Mouse (Mus musculus) ES-CJ7 (cell line): ENCODE data around the gene Uba2.
A peak's percentile ranks its signal among the peaks of the same experiment; 100 is the strongest.
"Not testable (repeated sequence)": the region's sequence is repeated elsewhere in the genome, so short reads cannot be mapped to it uniquely, and the experiment has no call there.

ENCODE experiments used
- DNase-seq: peaks from one replicate; pipeline ENCODE4 v3.0.0; 2011; ENCODE audit warnings: low read depth, low spot score

Gene Uba2

DNA sequence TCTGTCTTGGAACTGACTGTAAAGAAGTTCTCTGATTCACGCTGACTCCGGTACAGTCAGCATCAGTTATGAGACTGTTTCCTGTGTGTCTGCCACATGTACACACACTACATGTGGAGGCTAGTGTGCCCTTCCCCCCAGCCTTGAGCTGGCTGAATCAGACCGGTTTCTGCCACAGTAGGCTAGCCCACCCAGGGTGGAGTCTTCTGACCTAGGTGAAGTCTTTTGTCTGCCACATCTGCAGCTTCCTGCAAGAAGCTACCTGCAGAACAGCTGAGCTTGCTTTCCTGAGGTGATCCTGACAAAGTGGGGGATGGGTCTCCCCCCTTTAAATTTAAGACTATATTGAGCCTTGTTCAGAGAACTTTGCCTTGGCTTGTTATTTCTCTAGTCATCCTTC, at the start of gene Uba2:
Uba2 (minus strand) TSS at position 146 of the 400 bp plus-strand sequence.
- peak; percentile 98 for DNase-seq

DNA sequence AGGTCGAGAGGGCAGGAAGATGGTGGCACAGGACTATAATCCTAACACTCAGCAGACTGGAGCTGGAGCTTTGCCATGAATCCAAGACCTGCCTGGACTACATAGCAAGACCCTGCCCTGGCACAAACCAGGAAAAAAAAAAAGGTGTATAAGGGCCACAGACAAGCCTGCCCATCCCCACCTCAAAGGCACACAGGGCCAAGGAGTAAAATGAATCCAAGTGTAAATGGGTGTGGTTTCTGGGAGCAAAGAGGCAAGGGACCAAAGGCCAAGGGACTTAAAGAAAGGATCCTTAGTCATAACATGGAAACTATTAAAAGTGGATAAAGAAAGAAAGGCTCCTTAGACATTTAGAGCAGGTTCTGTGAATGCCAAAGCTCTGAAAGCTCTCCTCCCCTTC, 49.1 kb upstream of the Uba2 start:
- DNase-seq = no peak

DNA sequence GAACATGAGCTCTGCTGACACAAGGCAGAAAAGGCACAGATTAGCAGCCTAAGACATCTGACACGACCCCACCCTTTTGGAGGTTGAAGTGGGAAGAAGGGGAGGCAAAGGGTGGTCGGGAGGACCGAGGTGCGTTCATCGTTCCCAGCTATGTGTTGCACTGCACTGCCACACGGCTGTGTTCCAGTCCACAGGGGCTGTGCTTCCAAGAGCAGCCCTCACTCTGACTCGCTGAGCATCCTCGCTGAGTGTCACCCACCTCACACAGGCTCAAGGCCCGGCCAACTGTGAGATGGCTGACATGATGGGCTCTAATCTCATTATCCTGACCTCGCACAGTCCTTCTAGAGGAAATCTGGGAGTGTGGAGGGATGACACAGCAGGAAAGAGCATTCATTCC, 47.1 kb upstream of the Uba2 start:
- no peak for DNase-seq

DNA sequence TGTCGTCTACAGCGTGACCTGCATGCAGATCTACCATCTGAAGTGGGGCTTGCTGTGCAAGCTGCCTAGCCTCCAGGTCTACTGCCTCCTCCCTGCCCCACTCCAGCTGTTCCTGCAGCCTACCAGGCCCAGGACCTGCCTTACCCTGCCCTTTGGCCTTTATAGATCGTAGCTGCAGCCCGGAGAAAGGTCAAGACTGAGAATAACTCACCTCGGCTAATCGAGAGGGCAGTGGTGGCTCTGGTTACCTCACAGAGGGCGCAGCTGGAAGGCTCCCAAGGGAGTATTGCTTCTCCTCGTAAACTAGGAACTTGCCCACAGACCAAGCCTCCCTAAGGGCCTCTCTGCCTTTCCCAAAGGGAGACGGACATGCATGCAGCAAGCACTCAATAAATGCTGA, 46.1 kb upstream of the Uba2 start:
- DNase-seq = no peak

DNA sequence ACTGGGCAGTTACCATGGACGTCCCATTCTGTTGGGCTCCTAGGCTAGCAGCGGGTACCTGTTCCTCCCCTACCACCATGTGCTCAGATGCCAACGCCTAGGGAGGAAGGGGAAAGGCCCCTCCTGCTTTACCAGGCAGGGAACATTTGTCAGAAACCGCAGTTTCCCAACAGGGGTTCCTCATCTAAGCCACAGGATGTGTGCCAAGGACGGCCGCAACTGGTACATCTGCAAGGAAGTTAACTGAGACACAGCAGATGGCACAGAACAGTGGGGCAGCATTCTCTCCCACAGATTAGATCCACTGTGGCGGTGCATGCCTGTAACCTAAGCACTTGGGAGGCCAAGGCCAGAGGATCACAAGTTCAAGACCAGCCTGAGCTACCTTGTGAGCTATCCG, 45.2 kb upstream of the Uba2 start:
- DNase-seq = no peak

DNA sequence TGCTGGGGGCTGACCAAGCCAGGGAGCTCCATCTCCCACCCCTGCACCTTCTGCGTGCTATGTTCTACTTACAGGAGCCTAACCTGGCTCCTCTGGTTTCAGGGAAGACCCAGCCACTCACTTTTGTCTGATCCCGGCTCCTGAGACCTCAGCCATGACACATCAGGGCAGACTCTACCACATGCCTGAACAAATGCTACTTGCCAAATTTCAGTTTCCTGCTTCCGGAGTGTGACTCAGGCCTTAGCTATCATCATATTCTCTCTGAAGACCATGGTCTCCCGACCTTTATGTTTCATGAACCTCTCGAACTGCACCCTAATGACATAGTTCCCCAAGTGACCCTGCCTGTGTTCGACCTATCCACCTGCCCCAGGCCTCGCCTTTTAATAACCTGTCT, 43.9 kb upstream of the Uba2 start:
- DNase-seq = no peak

DNA sequence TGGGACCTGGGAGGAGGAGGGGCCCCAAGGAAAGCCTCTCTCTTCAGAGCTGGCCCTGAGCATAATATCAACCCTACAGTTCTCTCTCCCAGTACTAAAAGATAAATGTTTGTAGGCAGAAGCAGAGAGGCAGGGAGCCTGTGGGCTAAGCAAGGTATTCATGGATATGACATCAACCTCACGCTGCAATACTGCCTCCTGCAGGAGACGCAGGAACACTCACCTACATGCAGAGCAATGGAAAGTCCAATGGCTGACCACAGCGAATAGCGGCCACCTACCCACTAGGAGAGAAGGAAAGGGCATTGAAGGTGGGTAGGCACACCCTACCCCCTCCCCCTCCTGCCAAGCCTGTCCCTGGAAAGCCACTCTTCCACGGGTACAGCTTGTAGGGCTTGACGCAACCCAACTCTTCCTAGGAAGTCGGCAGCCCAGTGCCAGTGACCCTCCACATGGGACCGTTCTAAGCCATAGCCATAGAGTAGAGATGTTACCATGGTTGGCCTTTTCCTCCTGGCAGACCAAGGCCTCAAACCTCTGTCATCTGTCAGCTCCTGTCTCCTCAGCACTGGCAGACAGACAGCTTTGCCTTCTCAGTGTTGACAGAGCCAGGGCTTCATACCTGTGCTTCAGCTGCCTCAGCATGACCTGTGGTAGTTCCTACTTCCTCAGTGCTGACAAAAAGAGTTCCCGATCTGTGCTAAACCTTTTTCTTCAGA, 38.8 kb upstream of the Uba2 start:
- DNase-seq = peak; percentile 57

DNA sequence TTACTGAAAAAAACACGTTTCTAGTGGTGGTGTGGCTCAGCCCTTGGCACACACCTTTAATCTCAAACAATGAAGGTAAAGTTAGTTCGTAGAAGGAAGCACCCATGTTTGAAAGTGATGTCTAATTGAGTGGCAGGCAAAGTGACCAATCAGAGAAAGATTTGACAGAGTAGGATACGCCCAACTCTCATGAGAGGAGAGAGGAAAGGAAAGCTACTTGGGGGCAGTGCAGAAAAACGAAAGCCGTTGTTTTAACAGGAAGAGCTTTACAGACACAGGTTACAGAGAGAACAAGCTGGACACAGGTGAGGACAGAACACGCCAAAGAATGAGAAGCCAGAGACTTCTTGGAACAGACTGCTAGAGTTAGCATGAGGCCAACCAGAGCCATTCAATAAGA, 36.9 kb upstream of the Uba2 start:
- DNase-seq = no peak

DNA sequence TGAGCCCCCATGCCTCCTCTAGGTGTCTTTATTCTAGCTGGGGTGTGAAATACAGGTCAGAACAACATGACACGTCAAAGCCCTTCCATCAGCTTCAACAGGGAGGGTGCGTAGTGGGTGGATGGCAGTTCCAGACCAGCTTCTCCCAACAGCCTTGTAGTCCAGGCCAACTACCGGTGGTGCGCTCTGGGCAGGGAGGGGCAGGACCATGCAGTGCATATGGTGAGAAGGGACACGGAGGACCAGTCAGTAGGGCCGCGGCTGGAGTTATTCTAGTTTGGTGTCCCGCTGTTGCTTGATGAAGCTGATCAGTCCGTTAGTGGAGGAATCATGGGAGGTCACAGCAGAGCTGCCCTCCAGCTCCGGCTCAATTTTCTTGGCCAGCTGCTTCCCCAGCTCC, 32.7 kb upstream of the Uba2 start:
- not testable (repeated sequence) for DNase-seq

DNA sequence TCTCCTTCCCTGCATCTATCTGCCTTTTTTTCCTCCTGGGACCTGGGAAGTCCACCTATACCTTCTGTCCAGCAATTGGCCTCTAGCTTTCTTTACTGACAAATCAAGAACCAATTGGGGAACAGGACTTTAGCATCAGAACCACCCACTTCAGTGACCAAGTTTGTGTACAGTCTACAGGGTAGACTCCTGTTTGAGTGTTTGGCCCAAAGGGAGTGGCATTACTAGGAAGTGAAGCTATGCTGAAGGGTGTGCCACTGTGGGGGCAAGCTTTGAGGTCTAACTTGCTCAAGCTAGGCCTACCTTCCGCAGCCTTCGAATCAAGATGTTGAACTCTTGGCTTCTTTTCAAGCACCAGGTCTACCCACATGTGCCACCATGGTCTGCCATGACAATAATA, 31.4 kb upstream of the Uba2 start:
- DNase-seq = no peak

DNA sequence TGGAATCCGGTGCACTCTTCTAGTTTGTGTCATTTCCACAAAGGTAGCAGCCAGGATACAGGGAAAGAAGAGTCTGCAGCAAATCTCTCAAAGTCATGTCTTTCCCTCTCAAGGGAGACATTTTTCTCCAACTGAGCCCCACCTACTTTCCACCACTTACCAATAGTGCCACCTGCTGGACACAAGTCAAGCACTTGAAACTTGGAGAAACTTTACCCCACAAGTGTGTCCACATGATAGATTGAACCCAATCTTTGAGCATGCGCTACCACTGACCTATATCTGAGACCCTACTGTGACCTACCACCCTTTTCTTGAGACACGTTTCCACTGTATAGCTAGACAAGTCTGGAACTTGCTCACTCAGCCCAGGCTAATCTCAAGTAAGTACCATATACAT, 28.9 kb upstream of the Uba2 start:
- peak; percentile 89 for DNase-seq

DNA sequence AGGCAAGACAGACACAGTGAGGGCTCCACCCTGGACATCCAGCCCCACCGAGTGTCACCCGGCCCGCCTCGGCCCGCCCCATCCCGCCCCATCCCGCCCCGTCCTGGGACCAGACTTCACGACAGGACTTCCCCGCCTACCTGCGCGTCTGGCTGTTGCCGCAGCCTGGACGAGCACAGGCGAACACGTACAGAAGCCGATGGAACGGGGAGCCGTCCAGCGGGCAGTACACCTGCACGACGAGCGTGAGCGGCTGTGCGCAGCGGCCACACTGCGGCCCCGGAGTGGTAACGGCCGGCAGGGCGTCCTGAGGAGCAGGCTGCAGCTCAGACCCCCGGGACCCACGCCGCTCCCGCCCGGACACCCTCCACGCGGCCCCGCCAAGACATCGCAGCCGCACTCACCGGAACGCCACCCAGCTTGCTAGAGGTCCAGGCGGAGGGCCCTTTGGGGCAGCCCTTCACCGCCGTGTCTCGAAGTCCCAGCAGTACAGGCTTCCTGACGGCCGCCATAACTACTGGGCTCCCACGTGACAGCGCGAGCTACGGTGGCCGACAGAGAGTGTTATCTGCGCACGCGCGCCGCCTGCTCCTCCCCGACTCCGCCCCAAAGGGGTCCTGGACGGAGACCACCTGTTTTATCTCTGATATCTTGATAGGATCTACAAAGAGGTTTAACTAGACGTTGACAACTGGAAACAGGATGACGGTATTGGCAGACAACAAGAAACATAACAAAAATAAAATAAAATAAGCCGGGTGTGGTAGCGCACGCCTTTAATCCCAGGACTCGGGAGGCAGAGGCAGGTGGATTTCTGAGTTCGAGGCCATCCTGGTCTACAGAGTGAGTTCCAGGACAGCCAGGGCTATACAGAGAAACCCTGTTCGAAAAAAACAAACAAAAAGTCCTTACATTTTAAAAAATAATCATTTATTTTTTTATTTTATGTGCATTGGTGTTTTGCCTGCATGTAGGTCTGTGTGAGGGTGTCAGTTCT, 27.0 kb upstream of the Uba2 start, which contains the start of gene Pdcd2l:
Pdcd2l (minus strand) TSS at position 530 of the 997 bp plus-strand sequence.
- DNase-seq = peak; percentile 94

DNA sequence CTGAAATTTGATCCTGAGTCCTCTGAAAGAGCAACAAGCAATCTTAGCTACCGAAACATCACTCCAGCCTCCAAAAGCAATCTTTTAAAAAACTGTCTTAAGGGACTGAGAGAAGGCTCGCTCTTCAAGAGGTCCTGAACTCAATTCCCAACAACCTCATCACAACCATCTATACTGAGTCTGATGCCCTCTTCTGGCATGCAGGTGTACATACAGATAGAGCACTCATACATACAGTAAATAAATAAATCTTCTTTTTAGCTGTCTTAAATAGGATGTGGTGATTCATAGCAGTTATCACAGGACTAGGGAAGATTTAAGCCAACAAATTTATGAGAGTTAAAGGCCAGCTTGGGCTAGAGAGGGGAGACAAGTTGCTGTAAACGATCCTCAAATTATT, 26.2 kb upstream of the Uba2 start:
- peak; percentile 70 for DNase-seq

DNA sequence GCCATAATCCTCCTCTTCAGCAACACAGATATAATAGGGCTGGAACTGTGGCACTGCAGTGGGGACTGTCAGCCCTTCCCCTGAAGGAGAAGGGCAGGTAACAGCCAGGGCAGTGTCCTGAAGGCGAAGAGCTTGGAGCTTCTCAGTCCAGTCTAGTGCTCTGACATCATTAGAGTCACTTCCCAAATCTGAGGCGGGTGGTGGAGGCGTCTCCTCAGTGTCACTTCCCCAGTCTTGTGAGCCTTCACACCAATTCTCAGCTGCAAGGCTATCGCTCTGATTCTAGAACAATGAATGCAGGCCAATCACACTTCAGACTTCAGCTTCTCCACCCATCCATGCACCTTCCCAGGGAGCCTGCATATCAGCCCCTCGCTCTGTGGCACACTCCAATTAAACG, 23.4 kb upstream of the Uba2 start:
- no peak for DNase-seq

DNA sequence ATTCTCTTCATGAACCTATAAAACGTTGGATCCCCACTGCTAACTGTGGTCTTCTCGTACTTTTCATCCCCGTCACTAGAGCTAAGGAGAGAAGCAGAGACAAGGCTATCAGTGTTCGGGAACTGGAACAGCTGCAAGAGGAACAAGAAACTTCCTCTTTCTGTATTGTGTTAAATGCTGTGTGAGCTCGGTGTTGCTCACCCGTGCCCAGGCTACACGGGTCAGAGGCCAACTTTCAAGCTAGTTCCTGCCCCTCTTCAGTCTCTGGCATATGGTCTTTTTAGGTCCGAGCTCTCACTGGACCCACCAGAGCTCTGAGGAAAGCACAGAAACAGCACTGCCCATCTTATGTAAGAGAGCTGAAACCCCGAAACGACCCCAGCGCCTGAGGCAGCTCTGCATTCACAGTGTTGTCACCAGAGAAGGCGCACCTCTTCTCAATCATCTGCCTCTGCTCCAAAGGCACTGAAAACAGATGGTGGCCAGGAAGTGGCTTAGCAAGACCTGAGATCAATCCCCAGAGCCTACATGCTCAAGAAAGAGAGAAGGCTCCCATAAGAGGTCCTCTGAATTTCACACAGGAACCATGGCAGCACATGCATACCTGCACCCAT, 20.1 kb upstream of the Uba2 start:
- no peak for DNase-seq

DNA sequence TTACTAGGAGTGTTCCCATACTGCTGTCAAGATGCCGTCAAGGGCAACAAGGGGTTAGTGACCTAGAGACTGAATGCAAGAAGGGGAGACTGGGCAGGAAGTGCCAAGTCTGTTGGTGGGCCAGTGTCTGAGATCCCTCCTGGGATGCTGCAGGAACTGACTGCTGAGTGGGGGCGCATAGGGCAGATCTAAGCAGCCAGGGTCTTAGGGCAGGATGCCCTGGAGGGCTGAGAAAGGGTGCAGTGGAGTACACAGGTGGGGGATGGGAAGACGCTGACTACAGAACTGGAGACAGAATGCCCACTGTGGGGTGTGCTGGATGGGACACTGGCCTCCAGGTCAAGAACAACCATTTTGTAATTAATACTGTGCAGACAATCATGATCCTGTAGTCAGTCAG, 14.4 kb upstream of the Uba2 start:
- DNase-seq = no peak

DNA sequence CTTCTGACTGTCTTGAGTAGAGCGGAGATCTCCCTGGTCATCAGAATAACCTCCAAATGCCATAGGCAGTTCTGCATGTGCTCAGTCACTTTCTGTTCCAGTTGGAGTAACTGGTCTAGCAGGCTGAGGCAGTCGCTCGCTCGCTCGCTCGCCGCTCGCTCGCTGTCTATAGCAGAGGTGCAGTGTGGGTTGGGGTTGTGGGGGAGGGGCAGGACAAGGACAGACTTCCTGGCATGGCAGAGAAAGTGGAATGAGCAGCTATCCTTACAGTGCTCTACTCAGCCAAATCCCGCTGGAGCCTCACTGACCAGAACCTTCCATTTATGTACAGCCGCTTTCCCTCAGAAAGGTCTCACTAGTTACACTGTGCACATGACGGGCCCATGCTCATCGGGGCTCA, 14.0 kb upstream of the Uba2 start:
- DNase-seq = peak; percentile 74

DNA sequence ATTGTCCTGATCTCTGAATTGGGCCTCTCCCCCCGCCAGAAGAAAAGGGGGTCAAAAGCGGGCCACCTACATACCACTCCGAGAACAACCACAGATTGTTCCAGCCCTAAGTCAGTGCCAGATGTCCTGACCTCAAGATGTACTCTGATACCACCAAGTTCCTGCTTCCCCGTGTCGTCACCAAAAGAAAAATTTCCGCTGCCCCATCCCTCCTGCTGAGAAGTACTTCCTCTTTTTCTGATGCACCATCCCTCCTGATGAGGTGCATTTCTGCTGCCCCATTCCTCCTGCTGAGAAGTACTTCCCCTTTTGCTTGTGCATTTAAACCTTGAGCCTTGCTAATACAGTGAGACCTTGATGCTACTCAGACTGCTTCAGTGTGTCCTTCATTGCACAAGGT, 6.8 kb upstream of the Uba2 start:
- not testable (repeated sequence) for DNase-seq

DNA sequence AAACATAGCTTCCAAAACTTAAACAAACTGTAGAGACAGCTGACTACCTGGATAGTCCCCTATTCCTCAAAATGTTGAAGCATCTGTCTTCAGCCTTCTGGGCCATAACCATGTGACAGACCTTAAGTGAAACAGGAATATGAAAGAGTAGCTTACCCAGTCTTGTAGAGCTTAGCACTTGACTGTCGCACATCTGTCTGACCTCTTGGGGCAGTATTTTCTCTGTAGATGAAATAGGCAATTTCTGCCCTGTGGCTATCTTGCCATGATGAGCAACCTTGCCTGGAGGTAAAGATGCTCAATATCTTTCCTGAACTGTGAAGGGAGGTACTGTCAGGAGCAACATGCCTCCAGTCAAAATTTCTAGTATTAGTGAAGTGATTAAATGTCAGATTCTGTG, 2.9 kb upstream of the Uba2 start:
- peak; percentile 57 for DNase-seq

DNA sequence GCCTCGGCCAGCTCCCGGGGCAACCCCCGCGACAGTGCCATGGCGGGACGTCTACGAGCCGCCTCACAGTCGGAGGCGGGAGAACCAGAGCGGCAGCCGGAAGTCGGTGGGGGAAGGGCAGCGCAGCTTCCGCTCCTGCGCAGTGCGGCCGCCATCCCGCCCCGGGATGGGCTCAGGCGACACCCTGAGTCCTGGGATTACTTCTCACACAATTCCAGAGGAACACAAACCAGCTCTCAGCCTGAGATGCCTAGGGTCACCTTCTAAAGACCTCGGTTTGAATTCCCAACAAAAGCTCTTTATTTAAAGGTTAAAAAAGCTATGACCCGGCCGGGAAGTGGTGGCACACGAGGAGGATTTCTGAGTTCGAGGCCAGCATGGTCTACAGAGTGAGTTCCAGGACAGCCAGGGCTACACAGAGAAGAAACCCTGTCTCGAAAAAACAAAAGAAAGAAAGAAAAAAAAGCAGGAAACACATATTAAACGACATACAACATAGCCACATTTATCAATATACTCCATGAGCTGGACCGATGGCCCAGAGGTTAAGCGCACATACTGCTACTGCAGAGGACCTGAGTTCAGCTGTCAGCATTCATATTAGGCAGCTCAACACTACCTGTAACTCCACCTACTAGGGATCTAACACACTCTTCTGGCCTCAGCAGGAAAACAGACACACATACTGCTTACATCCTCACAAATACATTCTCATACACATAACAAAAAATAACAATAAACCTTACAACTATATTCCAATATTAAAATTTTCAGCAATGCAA, 738 bp downstream of the Uba2 start:
- peak; percentile 92 for DNase-seq

DNA sequence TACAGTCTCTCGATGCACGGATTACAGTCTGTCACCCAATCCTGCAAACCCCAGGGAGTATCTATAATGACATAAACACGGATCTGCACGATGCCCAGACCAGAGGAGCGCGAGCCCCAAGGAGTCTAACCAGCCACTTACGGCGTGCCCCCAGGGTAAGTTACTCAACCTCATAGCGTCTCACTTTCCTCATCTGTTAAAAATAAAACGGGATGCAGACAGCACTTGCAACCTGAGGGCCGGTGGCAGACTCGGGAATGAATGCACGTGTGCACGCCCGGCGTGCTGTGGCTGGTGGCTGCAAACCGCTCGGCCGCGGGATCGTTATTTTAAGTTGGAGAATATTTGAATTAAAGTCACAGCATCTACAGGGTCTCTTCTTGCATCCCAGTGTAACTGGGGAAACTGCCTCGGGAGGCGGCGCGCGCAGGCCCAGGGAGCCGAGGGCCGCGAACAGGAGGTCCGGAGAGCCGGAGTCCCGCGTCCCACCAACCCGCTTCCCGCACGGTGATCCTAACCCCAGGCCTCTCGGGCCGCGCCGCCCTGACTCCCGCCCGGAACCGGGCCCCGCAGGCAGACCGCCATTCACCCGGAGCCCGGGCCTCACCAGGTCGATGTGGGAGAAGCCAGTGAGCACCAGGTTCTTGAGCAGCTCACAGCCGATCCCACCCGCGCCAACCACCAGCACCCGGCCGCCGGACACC, 1.5 kb downstream of the Uba2 start:
- peak; percentile 41 for DNase-seq
